Mouse (Mus musculus) hematopoietic stem cell, adult 5-6 weeks (primary cell): Measurements from ENCODE around the gene Dcst1. TPM values are rescaled to one million over a fixed set of nuclear protein-coding genes. Genes with fewer than 3 reads are reported as not detected.

Experiments used
- ATAC-seq, 2 experiments: fragments of 125-278 bp in 1 of 2; replicated peaks in 1 of 2; 2 replicates each; pipeline ENCODE4 v1.8.0; 2016 to 2017; ENCODE audit warnings: inconsistent platforms in 2 of 2, mild to moderate bottlenecking in 2 of 2, moderate number of reproducible peaks in 2 of 2, low read depth in 1 of 2, moderate TSS enrichment in 1 of 2; ENCODE audit not compliant: low FRiP score in 2 of 2, poor library complexity in 2 of 2, severe bottlenecking in 2 of 2, insufficient read depth in 1 of 2, low TSS enrichment in 1 of 2
- total RNA-seq: library from RNA; stranded (forward); fragments of 172-1452, 232-1000 nt; gene quantifications from 2 replicates; pipeline ENCODE4 v1.2.3, GENCODE M21; 2017

Gene Dcst1
- total RNA-seq, 1 experiment from 2014 or later, result not detected

DNA sequence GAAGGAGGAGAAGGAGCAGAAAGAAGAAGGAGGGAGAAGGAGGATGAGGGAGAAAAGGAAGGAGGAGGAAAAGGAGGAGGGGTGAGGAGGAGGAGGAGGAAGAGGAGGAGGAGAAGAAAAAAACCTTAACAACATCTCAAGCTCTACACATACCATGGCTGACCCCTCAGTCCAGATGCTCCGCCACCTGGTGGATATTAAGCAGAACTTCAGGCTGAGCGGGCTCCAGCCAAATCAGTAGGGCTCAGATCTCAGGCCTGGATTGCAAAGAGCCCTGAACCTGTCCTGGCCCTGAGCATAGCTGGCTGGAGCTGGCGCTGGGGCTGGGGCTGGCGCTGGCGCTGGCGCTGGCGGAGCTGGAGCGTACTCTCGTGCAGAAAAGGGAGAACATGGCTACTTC is 57.0 kb downstream of the Dcst1 start:
- ATAC-seq, result peak; percentile 82 to 88

DNA sequence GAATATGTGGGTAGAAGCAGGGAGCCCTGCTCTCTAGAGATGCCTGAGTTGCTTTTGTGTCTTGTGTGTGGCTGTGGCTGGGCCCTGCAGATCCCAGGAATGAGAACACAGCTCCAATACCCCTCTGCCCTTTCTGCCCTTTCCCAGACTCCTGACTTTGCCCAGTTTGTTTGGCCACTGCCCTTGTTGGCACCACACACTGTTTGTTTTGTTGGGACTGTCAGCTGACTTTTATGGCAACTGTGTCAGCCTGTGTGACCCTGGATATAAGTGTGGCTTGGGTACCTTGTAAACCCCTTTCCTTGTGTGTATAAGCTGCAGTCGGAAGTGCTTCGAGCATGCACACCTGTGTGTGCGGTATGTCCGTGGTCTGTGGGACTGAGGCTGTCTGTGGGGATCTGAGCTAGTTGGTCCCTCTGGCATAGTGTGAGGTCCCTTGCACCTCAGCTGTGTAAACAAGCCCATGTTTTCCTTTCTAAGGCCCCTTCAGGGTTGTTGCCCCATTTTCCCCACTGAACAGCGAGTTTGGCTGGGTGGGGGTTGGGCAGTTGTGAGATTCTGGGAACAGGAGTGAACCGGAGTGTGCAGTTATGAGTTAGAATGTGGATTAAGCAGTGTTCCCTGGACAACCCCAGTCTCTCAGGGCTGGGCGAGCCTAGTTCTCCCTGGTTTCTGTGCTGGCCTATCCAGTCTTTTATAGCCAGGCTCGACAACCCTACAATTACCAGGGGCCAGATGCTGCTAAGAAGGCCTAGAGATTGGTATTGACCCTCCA is 59.3 kb downstream of the Dcst1 start:
- ATAC-seq, result no peak

DNA sequence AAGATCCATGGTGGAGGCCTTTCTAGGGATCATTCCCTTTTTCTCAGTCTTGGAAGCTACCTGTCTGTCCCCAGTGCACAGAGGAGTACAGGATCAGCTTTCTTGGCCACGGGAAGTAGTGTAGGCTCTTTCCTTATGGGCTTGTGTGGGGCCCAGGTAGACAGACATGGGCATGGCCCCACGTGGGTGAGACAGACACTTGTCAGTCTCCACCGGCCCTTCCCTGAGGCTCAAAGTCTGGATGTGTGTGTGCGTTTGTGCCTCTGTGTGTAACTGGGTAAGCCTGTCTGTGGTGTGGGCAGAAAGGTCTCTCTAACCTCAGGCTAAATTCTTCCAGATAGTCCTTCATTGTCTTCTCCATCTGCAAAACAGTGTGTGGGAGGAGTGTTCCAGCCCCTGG is 59.9 kb downstream of the Dcst1 start:
- ATAC-seq, result no peak

DNA sequence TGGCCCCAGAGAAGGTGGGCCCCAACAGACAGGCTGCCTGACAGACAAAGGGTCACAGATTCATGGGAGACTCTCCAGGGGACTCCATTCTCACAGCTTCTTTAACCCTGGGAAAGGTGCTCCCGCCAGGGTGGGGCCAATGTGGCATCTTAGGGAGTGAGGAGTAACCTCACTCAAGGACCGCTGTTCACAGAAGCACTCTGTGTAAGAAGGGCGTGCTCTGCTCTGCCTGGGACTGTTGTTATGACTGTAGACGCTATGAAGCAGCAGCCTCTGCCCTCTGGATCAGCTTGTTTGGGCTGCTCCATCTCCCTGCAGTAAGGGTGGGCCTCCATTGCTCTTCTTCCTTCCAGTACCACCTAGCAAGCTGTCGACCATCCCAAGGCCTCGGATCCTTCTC is 60.6 kb downstream of the Dcst1 start:
- no peak for ATAC-seq

DNA sequence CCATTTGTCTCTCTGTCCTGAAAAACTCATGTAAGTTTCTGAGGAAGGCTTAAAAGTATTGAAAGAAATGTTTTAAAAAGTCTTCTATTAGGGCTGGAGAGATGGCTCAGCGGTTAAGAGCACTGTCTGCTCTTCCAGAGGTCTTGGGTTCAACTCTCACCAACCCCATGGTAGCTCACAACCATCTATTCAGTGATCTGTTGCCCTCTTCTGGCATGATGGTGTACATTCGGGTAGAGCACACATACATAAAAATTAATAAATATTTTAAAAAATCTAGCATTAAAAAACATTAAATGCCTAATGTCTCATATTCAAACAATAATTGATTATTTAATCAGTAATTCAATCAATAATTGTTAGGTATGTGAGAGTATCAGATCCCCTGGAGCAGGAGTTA is 64.5 kb downstream of the Dcst1 start:
- ATAC-seq, result no peak

Other genes with a start within 250 kb of the Dcst1 start
- gene Pklr, start 229.1 kb downstream of the Dcst1 start, total RNA-seq, result 1.9 and 15.5 TPM in 2 replicates
- 1.5 and 3.5 TPM in 2 replicates for gene Hcn3, start 205.1 kb downstream of the Dcst1 start, total RNA-seq
- 73.3 and 87.2 TPM in 2 replicates for gene Clk2, start 200.5 kb downstream of the Dcst1 start, total RNA-seq
- 23.5 and 23.8 TPM in 2 replicates for gene Scamp3, start 187.8 kb downstream of the Dcst1 start, total RNA-seq
- gene Fam189b, start 182.1 kb downstream of the Dcst1 start, total RNA-seq, result 7.3 and 8.0 TPM in 2 replicates
- 33.2 and 43.8 TPM in 2 replicates for gene Gba, start 162.3 kb downstream of the Dcst1 start, total RNA-seq
- 0.38 TPM in 1 of 2 replicates, not detected in the other for gene Thbs3, start 150.1 kb downstream of the Dcst1 start, total RNA-seq
- gene Mtx1, start 138.2 kb downstream of the Dcst1 start, total RNA-seq, result 52.1 and 81.3 TPM in 2 replicates
- gene Muc1, start 136.2 kb downstream of the Dcst1 start, total RNA-seq, result 0.44 and 1.7 TPM in 2 replicates
- gene Krtcap2, start 119.3 kb downstream of the Dcst1 start, total RNA-seq, result 108 and 186 TPM in 2 replicates
- 3.4 and 3.8 TPM in 2 replicates for gene Trim46, start 118.9 kb downstream of the Dcst1 start, total RNA-seq
- 65.6 and 96.1 TPM in 2 replicates for gene Dpm3, start 105.9 kb downstream of the Dcst1 start, total RNA-seq
- 96.6 and 133 TPM in 2 replicates for gene Slc50a1, start 94.7 kb downstream of the Dcst1 start, total RNA-seq
- 0.75 TPM in 1 of 2 replicates, not detected in the other for gene Efna1, start 84.1 kb downstream of the Dcst1 start, total RNA-seq
- gene Efna3, start 42.3 kb downstream of the Dcst1 start, total RNA-seq, result not detected in 2 replicates
- 0.99 and 3.4 TPM in 2 replicates for gene Efna4, start 27.2 kb downstream of the Dcst1 start, total RNA-seq
- 28.9 and 30.9 TPM in 2 replicates for gene Adam15, start 15.3 kb downstream of the Dcst1 start, total RNA-seq
- gene Dcst2, start 3.3 kb downstream of the Dcst1 start, total RNA-seq, result not detected in 2 replicates
- gene Zbtb7b, start 29.5 kb upstream of the Dcst1 start, total RNA-seq, result 8.6 and 9.9 TPM in 2 replicates
- gene Lenep, start 37.5 kb upstream of the Dcst1 start, total RNA-seq, result 0.15 and 1.9 TPM in 2 replicates
- 12.9 and 18.2 TPM in 2 replicates for gene Flad1, start 46.6 kb upstream of the Dcst1 start, total RNA-seq
- gene Cks1b, start 53.1 kb upstream of the Dcst1 start, total RNA-seq, result 106 and 133 TPM in 2 replicates
- gene Shc1, start 53.2 kb upstream of the Dcst1 start, total RNA-seq, result 50.8 and 51.2 TPM in 2 replicates
- 11.8 and 14.3 TPM in 2 replicates for gene Pygo2, start 65.0 kb upstream of the Dcst1 start, total RNA-seq
- gene Pbxip1, start 71.5 kb upstream of the Dcst1 start, total RNA-seq, result 26.7 and 28.4 TPM in 2 replicates
- gene Pmvk, start 89.3 kb upstream of the Dcst1 start, total RNA-seq, result 21.4 and 21.6 TPM in 2 replicates
- not detected in 2 replicates for gene Kcnn3, start 154.9 kb upstream of the Dcst1 start, total RNA-seq